Mouse (Mus musculus): ENCODE results near the gene Lce1f.

Gene Lce1f

GRCm38 (mm10) chr3:92720250-92720649 lies at the start of gene Lce1f:
Gene Lce1f, minus strand, starts transcription at chr3:92720350.
- no peak for DNase-seq

- DNase-seq = no peak
These were observed 44.8 kb upstream of the Lce1f start, which contains the start of gene Lce1h for GRCm38 (mm10) chr3:92764965-92765364. Gene Lce1h, minus strand, starts transcription at chr3:92765065.

GRCm38 (mm10) chr3:92753197-92753596 lies 33.0 kb upstream of the Lce1f start:
- no peak for DNase-seq

GRCm38 (mm10) chr3:92752238-92752637 lies 32.1 kb upstream of the Lce1f start, which contains the start of gene Lce1g:
Gene Lce1g, minus strand, starts transcription at chr3:92752338.
- no peak for DNase-seq

- no peak for DNase-seq
These were observed 18.8 kb upstream of the Lce1f start, which contains the start of gene Gm38119 for GRCm38 (mm10) chr3:92738996-92739395. Gene Gm38119, minus strand, starts transcription at chr3:92739096.

GRCm38 (mm10) chr3:92722631-92723030 lies 2.5 kb upstream of the Lce1f start:
- DNase-seq = no peak

GRCm38 (mm10) chr3:92715122-92715521 lies 5.0 kb downstream of the Lce1f start:
- no peak for DNase-seq

GRCm38 (mm10) chr3:92708974-92709373 lies 11.2 kb downstream of the Lce1f start, which contains the start of gene Lce1e:
Gene Lce1e, minus strand, starts transcription at chr3:92709074.
- DNase-seq = no peak

- no peak for DNase-seq
These were observed 25.5 kb downstream of the Lce1f start for GRCm38 (mm10) chr3:92694613-92695012.

GRCm38 (mm10) chr3:92691688-92692087 lies 28.5 kb downstream of the Lce1f start:
- DNase-seq = no peak

GRCm38 (mm10) chr3:92689154-92689553 lies 31.0 kb downstream of the Lce1f start:
- DNase-seq = peak; percentile 90

GRCm38 (mm10) chr3:92687110-92687509 lies 33.0 kb downstream of the Lce1f start, which contains the start of gene Lce1d:
Gene Lce1d, minus strand, starts transcription at chr3:92687210.
- DNase-seq = no peak

- DNase-seq = no peak
These were observed 41.2 kb downstream of the Lce1f start, which contains the start of gene Lce1c for GRCm38 (mm10) chr3:92678947-92679346. Gene Lce1c, plus strand, starts transcription at chr3:92679247.

GRCm38 (mm10) chr3:92670215-92670614 lies 49.9 kb downstream of the Lce1f start, which contains the start of gene Lce1a2:
Gene Lce1a2, minus strand, starts transcription at chr3:92670315.
- no peak for DNase-seq
